Mouse (Mus musculus): ENCODE measurements at regions not wholly inside any gene's neighbourhood (a gene's known extent, or its start where the extent isn't known, plus 50 kb on each side); places are given as distances from the start of the nearest gene placed in this dataset.

- DNase-seq (ENCODE audit: low spot score), result no peak
Observed at GRCm38 (mm10) chr1:39100492-39100891, 93.0 kb upstream of the Npas2 start.

GRCm38 (mm10) chr1:39102126-39102905 lies 91.2 kb upstream of the Npas2 start:
- DNase-seq (ENCODE audit: low spot score), result no peak

GRCm38 (mm10) chr1:39102989-39103910 lies 90.3 kb upstream of the Npas2 start:
- no peak for DNase-seq (ENCODE audit: low spot score)

DNA sequence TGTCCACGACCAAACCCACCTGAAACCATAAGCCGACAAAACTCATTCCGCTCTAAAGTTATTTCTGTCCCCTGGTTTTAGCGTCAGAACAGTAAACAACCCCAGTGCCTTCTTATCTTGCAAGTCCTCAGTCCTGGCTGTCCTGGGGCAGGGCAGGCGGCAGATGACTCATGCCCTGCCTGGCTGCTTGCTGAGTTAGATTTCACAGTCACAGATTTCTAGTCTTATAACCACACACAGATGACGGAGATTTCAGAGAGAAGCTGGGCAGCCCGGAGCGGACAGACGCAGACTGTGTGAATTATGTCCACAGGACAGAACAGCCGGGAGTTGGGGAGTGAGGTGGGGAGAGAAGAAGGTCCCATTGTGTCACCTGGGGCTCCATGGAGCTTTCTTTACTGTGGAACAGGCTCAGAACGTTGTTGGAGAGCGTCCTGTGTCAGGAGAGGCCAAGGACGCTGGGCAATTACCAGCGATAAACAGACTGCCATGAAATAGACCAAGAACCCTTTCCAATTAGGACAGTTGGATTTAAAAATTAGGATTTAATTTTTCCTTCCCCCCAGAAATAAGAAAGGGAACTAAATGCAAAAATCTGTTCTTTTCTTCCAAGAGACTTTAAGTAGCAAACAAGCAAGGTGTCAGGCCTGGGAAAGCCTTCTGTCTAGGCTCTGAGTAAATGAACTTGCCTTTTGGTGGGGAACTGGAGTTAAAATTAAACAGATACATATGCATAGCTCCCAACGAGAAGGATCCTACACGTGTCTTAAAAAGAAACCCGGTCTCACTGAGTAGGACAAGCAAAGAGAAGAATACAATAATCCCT lies 87.8 kb upstream of the Npas2 start:
- peak; percentile 60 for DNase-seq (ENCODE audit: low spot score)

GRCm38 (mm10) chr1:39106372-39106643 lies 87.2 kb upstream of the Npas2 start:
- DNase-seq (ENCODE audit: low spot score), result no peak

DNA sequence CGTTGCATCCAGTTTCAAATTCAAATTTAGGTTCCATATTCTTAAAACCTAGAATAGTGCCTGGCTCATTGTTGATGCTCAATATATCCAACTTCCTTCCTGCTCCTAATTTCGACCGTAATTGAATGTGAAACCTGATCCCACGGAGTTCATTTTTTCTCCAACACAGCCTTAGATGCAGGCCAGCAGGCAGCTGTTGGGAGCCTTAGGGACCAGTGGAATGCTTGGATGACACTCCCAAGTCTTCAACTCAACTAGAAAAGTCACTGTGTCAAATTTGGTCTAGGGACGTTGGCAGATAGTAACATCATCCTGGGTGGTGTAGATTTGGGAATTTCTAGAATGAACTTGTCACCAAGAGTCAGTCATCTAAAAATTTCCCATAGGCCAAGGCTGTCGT lies 86.9 kb upstream of the Npas2 start:
- DNase-seq (ENCODE audit: low spot score), result no peak

GRCm38 (mm10) chr1:39116319-39116718 lies 77.2 kb upstream of the Npas2 start:
- DNase-seq (ENCODE audit: low spot score), result no peak

DNA sequence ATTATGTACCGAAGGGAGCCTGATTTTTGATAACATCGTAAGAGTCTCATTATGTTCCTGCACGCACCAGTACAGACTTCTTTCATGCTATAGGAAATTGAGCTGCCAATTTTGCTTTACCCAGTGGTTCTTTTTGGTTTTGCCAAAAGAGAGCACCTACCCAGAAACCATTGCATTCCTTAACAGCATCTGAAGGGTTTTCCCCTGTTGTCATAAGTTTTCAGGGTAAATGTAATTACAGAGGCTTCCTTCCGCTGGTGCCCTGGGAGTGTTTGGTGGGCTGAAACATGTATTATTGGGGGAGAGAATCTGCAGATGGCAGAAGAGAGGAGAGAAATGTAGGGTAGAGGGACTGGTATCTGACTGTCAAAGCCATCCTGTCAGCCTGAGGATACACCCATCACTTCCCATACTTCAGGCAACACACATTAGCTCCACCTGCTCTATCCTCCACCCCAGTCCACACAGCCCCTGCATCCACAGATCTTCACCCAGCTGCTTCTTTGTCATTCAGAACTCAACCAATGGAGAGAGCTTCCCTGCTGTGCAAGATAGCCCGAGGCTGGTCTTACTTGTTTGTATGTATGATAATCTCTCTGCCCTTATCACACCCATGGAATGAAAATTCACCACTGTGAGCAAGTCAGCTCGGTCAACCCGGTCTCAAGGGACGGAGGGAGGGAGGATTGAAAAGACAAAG lies 71.1 kb upstream of the Npas2 start:
- DNase-seq (ENCODE audit: low spot score), result no peak

- DNase-seq (ENCODE audit: low spot score), result no peak
Observed at GRCm38 (mm10) chr1:39123081-39123812, 70.3 kb upstream of the Npas2 start.

DNA sequence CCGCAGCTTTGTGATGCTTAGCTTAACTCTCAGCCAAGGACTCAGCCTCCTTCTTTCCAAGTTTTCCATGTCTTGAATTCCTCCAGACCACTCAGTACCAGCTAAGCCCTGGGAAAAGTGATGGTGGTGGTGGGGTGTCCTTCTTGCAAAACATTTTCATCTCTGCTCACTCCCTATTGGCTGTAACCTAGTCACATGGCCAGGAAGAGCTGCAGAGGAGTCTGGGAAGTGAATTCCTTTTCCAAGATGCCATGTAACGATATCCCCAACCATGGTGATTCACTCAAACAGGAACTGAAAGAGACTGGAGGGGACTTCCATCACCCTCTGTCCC lies 69.8 kb upstream of the Npas2 start:
- no peak for DNase-seq (ENCODE audit: low spot score)

DNA sequence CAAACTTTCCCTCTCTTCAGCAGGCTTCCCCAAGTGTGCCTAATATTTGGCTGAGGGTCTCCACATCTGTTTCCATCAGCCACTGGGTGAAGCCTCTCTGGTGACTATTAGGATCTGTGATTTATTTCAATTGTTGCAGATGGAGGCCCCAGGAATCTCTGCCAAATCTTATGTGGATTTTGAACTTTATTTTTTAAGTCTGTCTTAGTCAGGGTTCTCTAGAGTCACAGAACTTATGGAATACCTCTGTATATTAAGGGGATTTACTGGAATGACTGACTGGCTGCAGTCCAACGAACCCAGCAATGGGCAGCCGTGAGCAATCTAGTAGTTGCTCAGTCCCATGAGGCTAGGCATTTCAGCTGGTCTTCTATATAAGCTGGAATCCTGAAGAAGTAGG lies 59.0 kb upstream of the Npas2 start:
- no peak for DNase-seq (ENCODE audit: low spot score)

- no peak for DNase-seq (ENCODE audit: low spot score)
Observed at GRCm38 (mm10) chr1:39143054-39143453, 50.5 kb upstream of the Npas2 start.

DNA sequence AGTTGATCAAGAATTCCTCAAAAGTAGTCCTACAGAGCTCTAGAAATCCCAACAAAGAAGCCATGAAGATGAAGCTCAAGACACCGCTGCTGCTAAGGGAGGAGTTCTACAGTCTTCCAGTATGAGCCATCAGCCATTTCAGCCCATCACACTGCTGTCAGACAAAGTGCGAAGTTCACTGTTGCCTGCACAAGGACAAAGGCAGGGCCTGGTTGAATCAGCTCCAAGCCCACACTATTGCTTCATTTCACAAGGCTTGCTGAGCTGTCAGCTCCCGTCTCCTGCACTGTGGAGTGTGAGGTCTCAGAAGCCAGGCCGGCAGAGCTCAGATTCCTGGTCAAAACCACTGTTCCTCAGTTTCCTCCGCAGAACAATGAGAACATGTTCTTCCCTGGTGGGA lies 49.9 kb upstream of the Npas2 start:
- DNase-seq (ENCODE audit: low spot score), result no peak

Data from ovary, adult 18-20 months (tissue).